Mouse (Mus musculus) heart, postnatal 0 days (tissue): ENCODE measurements around the gene Luzp2.

Experiments used
- CTCF ChIP-seq: IDR thresholded peaks from 2 replicates; pipeline ENCODE4 v1.5.1; 2016; ENCODE audit warnings: antibody characterized with exemption, control low read depth, low read depth
- EP300 ChIP-seq: IDR thresholded peaks from 2 replicates; pipeline ENCODE4 v1.6.1; 2016; ENCODE audit warnings: antibody characterized with exemption, low read depth

DNA sequence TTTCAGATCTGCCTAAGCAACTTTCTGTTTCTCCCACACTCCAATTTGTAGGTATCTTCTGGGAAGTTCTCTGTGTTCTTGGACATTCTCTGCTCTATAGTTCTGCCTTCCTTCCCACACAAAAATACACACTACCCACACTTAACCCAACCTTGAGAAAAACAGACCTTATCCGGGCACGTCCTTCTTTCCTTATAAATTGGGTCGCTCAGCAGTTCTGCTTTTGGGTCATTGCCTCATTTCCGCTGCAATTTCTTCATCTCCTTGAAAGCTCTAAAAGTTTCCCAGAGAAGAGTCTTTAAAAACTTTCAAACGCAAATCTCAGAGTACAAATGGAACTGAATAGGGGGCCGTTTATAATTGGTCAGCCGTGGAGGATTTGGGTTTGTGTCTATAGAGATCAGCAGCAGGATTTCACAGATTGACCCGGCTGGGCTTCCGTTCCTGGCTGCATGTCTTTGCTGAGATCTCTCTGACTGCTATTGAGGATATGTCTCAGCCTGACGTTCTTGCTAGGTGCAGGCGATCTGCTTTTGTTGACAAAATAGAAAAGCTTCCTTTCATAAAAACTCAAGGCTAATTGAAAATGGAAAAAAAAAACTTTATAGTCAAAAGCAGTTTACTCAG lies 26.0 kb downstream of the Luzp2 start:
- TF ChIP-seq CTCF (no peak), EP300 (no peak)
